Mouse (Mus musculus) frontal cortex, adult 2 months (tissue): ENCODE data around the gene Stx16. TPM values are rescaled to one million over a fixed set of nuclear protein-coding genes. Genes with fewer than 3 reads are reported as not detected.

Experiments used
- DNase-seq, 2 experiments: peaks; one replicate each; pipeline ENCODE4 v3.0.0; 2022; ENCODE audit warnings: low spot score in 1 of 2; ENCODE audit errors: extremely low spot score in 1 of 2
- polyA plus RNA-seq: library from polyadenylated mRNA; depleted of rRNA; stranded (reverse); fragments of >200 nt; gene quantifications from 2 replicates; pipeline ENCODE4 v1.2.3, GENCODE M21; 2012; rRNA removed

Gene Stx16
- polyA plus RNA-seq, 1 experiment: 66.2 TPM

GRCm38 (mm10) chr2:174122331-174122730 is 46.2 kb downstream of the Stx16 start:
- no peak for DNase-seq

- DNase-seq: no peak
Measured at GRCm38 (mm10) chr2:174123731-174124130, 47.6 kb downstream of the Stx16 start.

DNA sequence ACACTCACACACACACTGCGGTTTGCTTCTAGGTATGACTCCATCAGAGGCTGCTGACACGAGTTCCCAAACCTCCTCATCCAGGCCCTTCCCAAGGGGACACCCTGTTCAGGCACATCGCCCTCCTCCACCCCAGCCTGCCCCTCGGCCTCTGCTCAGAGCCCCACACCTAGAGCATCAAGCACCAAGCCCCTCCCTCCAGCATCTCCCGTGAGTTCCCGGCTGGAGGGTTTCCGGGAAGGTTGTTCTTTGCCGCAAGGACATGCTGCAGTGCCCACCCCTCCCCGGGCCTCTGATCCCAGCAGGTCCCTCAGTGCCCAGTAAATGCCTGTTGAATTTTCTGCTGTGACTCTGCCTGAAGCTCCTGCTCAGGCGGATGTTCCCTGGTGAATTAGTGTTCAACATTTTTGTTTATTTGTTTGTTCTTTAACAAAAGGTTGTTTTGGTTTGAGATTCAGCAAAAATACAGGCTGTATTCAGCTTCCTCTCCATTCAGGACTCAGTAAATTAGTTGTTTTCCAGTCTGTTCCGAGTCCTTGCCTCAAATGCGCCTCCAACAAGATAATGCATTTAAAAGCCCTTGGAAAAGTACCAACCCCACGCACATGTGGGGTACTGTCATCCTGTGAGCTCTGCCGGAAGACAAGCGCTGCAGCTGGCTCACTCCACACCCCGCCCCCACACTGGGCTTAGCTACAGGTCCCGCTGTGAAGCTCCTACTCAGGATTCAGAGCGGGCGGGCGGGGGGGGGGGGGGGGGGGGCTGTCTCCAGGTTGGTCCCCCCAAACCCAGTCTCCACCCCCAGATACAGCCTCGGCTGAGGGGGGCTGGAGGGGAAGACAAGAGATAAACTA is 50.6 kb downstream of the Stx16 start:
- DNase-seq: peak; percentile 65 to 90

DNA sequence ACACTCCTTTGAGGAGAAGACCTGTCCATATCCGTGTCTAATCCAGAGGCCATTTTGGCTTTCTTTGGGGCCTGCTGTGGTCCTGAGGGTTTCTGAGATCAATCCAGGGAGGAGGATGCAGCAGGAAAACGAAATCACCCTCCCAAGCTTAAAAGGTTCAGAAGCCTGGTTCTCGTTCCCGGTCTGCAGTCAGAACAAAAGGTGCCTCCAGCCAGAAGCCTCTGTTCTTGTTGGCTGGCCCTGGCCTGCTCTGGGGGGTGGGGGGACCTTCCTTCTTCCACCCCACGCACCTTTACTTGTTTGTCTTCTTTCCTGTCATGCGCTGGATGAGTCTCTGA is 51.2 kb downstream of the Stx16 start:
- DNase-seq: no peak

- DNase-seq: no peak
Measured at GRCm38 (mm10) chr2:174128926-174129325, 52.8 kb downstream of the Stx16 start.

- no peak for DNase-seq
Measured at GRCm38 (mm10) chr2:174130468-174131097, 54.5 kb downstream of the Stx16 start.

GRCm38 (mm10) chr2:174132413-174132969 is 56.4 kb downstream of the Stx16 start:
- DNase-seq: no peak

Other genes with a start within 250 kb of the Stx16 start
- gene Npepl1, start 34.0 kb downstream of the Stx16 start, polyA plus RNA-seq: 24.1 and 24.7 TPM in 2 replicates
- 2,156 and 2,275 TPM in 2 replicates for gene Gnas, start 208.0 kb downstream of the Stx16 start, polyA plus RNA-seq